Mouse (Mus musculus) cerebellum, adult 2 months (tissue): Measurements from ENCODE around the gene Kif1bp.

Source experiments
- CTCF ChIP-seq: fragments of 200-500 bp; IDR thresholded peaks from 2 replicates; pipeline ENCODE4 v1.5.1; 2011; ENCODE audit warnings: low read depth, mild to moderate bottlenecking, control low read depth, low read length, moderate library complexity, borderline replicate concordance; ENCODE audit not compliant: insufficient read depth
- POLR2A ChIP-seq: fragments of 200-500 bp; IDR thresholded peaks from 2 replicates; pipeline ENCODE4 v1.6.1; 2011; ENCODE audit warnings: low read length, control low read depth, borderline replicate concordance; ENCODE audit not compliant: insufficient read depth

DNA sequence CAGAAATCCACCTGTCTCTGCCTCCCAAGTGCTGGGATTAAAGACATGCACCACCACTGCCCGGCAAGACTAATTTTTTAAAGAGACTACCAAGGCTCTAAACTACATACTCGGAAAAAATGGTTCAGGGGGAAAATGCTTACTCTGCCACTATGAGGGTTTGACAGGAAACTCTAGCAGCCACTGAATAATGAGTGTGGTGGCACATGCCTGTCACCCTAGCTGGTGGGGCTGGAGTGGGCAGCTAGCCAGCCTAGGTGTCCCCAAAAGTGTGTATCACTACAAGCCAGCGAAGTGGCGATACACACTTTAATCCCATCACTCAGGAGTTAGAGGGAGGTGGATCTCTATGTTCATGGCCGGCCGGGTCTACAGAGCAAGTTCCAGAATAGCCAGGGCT is 21.8 kb upstream of the Kif1bp start:
- no peak for TF ChIP-seq CTCF
- no peak for TF ChIP-seq POLR2A
